Mouse (Mus musculus): ENCODE data around the gene Elk3.
"Not testable (repeated sequence)": the region's sequence is repeated elsewhere in the genome, so short reads cannot be mapped to it uniquely, and the experiment has no call there.

Gene Elk3

DNA sequence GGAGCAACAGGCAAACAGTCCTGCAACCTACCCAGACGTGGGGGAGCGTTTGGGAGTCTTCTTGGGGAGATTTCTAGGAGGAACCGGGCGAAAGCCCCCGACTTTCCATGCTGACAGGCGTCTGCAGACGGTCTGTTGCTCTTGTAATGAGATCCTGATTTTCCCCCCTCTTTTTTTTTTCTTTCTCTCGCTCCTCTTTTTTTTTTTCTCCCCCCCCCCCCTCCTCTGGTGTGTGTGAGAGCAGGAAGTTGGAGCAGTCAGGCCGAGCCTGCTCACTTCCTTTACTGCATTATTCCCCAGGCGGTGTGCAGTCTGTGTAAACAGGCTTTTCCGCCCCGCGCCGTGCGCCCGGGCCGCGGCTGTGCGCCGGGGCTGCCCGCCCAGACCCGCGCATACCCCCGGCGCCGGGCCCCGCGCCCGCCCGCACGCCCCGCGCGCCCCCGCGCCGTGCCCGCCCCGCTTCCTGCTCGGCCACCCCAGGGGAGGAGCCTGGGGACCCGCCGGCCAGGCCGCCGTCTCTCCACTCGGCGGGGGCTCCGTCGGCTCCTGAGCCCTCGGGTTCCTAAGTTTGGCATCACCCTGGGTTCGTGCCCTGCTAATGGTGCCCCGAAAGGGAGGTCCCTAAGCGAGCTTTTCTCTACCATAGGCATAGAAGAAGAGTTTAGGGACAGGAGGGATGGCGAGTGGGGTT, at the start of gene Elk3:
Gene Elk3, minus strand, starts transcription at position 415 of the 691 bp plus-strand sequence.
- DNase-seq (ENCODE audit: low spot score in 2 of 2) = peak; percentile 30 to 60

DNA sequence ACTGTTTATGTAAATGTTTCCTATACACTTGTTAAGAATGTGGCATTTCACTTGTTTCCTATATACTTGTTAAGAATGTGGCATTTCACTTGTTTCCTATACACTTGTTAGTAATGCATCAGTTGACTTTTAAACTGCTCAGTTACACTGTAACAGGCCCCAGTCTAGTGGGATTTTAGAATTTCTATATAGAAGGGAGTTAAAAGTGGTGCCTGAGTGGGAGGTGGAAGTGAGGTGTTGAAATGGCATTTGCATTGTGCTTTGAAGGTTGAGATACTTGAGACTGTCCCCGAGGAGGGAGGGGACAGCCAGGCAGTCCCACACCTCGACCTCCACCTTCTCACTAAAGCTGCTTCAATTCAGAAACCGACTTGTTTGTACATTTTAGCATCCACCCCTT, 49.7 kb upstream of the Elk3 start:
- DNase-seq (ENCODE audit: low spot score in 2 of 2) = no peak

DNA sequence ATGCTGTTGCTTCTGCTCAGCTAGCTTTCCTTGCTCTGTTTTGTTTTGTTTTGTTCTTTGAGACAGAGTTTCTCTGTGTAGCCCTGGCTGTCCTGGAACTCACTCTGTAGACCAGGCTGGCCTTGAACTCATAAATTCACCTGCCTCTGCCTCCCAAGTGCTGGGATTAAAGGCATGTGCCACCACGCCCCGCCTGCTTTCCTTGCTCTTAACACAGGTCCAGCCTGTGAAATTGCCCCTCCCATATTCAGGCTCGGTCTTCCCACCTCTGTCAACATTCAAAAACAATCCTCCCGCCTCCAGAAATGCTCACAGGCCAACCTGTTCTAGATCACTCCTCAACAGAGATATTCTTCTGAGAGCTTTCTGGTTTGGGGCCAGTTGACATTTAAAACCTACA, 49.3 kb upstream of the Elk3 start:
- not testable (repeated sequence) for DNase-seq (ENCODE audit: low spot score in 2 of 2)

DNA sequence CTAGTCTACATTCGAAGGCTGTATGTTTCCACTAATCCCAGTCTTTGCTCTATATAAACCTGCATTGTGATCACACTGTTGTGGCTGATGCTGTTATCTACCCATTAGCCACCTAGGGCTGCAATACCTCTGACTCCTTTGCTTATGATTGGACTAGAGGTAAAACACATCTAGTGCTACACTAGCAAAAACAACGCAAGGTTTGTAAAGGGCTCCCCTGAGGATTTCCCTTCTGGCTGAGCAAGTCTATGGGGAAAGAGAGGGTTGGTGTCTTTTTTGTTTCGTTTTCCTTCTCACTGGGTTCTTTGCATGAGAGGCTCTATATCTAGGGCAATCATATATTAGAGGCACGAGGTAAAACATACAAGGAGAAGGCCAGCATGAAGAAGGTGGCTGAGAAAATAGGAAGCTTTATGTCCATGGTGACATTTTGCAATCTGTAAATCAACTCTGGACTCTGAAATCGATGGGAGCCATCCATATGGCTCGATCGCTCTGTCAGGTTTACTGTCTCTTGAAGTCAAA, 48.5 kb upstream of the Elk3 start:
- no peak for DNase-seq (ENCODE audit: low spot score in 2 of 2)

DNA sequence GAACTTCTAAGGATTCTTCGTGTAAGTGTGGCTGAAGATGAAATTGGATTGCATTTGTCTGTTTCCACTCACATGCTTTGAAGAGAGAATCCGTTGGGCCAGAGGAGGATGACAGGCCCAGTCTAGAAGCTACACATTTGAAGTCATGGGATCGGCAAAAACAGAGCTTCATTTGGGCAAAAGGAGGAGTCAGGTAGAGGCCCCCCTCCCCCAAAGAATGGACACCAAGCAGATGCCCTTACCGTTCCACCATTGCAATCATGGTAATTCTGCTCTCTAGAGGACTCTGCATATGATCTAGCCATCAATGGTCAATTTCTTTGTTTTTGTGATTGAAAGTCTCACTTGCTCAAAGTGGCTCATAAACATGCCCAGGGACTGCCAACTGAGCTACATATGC, 47.9 kb upstream of the Elk3 start:
- DNase-seq (ENCODE audit: low spot score in 2 of 2) = no peak

DNA sequence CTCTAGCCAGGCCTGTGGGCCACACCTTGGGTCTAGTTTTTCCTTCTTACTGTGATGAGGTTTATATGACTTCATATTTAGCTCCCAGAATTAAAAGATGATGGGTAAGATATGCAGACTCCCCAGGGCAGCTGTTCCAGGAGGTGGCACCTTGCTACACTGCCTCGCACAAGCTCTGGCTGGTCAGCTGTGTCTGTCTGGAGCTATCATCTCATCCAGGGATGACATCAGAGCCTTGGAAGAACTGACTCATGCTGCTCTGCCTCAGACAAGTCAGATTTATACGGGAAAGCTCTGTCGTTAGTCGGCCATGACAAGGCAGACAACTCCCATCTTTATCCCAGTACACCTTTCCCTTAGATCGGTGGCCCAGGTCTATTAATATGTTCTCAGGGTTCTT, 46.2 kb upstream of the Elk3 start:
- no peak for DNase-seq (ENCODE audit: low spot score in 2 of 2)

DNA sequence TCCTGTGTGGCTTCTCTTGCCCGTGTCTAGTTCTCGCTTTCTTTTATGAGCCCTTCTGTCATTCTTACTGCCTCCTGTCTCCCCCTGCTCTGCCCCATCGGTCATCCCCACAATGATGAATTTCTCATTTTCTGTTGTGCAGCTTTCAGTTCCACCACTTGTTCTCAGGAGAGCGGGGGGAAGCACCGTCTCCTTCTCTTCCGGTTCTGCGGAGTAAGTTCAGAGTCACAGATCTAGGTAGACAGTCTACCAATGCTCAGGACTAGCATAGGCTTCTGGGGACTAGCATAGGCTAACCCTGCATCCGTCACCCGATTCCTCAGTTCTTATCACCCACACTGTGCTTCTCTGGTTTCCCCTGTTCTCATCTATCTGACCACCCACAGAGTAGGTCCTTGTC, 45.2 kb upstream of the Elk3 start:
- no peak for DNase-seq (ENCODE audit: low spot score in 2 of 2)

DNA sequence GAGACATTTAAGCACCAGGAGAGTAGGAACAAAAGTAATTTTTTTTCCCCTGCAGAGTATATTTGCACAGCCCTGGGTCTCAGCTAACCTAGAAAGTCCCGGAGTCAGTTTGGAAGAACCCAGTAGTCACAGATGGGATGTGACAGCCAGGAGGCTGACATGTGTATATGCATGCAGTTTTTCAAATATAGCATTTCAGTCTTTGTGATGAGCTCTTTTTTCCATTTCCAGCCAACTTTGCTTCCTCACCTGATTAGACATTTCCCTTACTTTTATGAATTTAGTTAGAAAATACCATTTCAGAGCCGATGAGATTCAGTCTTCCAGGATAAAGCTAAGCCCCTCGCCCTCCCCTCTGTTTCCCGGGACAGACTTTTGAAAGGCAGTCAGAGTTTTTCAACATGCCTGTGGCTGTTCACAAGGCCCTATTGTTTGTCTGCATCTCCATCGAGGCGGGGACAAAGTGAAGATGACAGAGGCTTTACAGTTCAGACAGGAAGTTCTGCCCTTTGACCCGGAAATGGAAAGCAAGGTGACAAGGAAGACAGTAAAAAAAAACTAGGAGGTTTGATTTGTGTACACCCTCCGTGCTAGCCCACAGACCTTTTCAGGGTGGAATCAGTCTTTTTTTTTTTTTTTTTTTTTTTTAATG, 44.5 kb upstream of the Elk3 start:
- DNase-seq (ENCODE audit: low spot score in 2 of 2) = no peak

DNA sequence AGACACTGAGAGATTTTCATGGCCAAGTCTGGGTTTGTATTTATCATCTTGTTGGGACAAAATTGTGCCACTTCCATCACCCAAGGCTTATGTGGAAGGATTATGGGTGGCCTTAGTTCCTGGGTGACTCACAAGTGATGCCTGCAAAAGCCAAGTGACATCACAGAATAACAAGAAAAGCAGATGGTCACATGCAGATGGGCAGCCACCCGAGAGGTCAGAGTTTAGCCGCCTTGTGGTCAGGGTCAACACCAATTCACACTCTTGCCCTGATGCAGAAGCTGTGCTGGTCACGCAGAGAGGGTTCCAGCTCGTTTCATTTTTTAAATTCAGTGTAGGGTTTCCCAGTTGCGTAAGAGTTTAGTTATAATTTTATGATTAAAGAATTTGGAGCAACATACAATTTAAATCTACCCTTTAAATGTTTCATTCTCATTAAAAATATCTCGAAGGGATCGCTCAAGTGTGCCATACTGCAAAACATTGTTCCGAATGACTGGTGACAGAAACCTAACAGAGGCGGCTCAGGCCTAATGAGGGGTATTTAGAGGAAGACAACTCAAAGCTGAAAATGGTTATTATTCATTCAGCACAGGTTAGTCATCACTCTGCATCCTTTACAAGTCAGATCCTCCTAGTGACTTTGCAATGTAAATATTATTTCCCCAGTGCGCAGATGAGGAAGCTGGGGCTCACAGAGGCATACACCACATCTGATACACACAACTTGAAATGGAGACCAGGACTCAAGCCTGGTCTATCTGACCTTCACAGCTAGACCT, 42.8 kb upstream of the Elk3 start:
- DNase-seq (ENCODE audit: low spot score in 2 of 2) = no peak

DNA sequence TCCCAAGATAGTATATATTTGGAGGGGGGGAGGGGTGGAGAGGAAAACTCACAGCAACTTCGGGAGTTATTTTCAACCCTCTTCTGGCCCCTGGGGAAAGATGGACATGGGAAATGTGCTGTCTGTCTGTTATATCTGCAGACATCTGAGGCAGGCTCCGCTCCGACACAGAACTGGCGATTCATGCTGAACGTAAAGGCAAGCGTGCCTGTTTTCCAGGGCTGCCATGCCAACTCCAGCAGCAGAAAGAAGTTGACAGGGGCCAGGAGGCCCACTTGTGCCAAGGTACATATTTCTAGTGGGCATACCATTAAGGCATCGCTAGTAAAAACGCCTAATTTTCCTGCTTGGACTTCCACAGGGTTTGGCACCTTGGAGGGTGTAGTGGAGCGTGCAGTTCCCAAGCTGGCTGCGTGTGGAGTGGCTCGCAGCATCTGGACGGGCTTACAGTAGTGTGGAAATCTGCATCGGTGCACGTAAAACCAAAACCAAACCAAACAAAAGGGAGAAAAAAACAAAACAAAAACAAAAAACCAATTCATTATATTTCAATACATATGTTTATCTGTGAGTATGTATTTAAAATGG, 37.1 kb upstream of the Elk3 start:
- no peak for DNase-seq (ENCODE audit: low spot score in 2 of 2)

DNA sequence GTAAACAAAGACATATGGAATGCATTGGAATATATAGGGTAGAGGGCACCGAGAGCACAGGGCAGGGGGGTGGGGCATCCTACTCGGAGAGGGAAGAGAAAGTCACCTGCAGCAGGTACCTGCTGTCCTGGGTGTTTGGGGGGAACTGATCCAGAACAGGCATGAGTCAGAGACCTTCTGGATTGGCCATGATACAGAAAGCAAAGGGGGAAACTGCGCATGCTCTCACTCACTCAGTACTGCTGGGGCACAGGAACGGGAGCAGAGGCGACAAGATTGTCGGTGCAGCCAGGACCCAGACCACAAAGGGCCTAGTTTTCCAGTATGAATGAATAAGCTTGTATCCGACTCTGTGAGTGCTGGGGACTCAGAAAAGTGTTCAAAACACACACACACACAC, 36.5 kb upstream of the Elk3 start:
- DNase-seq (ENCODE audit: low spot score in 2 of 2) = no peak

DNA sequence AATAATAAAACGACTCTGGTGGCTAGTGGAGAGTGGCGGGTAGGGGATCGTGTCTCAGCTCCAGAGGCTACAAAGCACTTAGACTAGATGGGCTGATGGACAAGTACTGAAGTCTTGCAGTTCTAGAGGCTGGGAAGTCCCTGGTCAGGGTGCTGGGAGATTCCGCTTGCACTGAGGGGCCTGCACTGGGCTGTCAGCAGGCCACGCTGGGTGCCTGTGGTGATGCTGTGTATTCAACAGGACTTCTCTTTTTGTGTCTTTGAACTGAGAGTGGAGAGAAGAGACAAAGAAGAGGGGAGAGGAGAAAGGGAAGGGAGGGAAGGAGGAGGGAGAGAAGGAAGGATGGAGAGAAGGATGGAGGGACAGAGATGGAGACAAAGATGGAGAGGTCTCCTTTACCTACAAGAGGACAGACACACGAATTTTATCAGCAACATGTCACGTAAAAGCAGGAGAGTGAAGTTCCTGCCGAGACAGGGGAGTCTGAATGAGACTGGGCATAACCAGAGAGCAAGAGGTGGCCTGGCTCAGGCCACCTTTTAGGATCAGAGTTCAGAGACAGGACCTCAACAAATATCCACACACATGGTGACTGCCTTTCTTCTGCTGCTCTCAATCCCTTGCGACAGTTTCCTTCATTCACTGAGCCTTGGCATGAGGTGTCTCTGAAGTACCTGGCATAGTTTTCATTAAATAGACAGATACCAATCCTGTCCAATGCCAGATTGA, 35.4 kb upstream of the Elk3 start:
- DNase-seq (ENCODE audit: low spot score in 2 of 2) = no peak

DNA sequence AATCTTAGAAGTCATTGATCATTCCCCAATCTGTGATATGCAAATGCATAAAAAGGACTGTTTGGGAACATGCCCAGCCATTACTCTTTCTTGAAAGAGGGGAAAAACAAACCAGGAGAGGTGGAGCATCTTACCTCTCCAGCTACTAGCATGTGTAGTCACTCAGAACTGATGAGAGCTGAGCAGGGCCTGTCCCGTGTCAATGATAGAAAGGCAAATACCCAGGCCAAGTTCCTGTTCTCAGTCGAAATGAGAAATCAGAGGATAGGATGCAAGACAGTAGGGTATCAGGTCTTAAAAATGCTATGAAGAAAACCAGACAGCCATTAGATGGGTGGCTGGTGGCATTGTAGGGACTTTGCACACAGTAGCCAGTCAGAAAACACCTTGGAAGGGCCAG, 34.6 kb upstream of the Elk3 start:
- DNase-seq (ENCODE audit: low spot score in 2 of 2) = no peak

DNA sequence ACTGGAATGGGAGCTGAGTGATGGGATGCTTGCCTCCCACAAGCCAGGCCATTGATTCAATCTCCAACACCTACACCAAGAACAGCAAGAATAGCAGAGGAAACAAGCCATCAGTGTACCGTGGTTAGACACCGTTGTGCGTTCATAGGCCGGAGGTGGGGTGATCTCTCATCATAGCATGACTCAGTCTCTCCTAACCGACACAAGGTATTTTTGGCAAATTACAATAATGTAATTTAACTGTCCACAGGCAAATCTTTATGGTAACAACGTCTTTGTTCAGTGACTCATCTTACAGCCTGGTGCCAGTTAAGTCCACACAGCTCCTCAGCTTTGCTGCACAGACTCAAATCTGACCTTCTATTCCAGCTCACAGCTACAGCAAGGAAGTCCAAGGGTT, 32.5 kb upstream of the Elk3 start:
- DNase-seq (ENCODE audit: low spot score in 2 of 2) = no peak

DNA sequence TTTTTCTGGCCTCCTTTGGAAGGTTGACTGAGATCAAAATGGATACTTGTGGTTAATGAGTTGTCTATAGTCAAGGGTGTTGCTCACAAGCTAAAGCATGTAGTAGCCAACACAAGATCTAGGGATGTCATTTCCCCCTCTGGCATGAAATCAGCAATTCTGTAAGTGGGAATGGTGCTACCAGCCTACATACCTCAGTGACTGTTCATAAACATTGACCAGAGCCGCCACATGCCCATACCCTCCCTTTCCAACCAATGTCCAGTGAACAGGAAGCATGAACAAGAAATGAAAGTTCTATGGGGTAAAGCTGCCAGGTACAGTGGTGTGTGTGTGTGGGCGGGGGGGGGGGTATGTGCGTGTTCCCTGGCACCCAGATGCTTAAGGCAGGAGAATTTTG, 32.1 kb upstream of the Elk3 start:
- no peak for DNase-seq (ENCODE audit: low spot score in 2 of 2)

DNA sequence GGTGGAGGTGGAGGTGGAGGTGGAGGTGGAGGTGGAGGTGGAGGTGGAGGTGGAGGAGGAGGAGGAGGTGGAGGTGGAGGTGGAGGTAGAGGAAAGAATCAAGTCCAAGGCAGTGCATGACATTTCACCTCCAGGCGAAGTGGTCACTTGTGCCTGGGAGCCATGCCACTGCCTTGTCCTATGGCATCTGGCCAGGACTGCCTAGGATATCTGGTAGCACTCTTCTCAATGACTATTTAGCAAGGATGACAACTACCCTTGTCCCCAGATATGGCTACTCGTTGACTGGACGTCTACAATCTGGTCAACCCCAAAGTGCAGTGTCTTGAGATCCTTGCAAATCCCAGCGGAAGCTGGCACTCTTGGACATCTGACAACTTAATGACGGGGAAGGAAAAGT, 27.6 kb upstream of the Elk3 start:
- DNase-seq (ENCODE audit: low spot score in 2 of 2) = no peak

DNA sequence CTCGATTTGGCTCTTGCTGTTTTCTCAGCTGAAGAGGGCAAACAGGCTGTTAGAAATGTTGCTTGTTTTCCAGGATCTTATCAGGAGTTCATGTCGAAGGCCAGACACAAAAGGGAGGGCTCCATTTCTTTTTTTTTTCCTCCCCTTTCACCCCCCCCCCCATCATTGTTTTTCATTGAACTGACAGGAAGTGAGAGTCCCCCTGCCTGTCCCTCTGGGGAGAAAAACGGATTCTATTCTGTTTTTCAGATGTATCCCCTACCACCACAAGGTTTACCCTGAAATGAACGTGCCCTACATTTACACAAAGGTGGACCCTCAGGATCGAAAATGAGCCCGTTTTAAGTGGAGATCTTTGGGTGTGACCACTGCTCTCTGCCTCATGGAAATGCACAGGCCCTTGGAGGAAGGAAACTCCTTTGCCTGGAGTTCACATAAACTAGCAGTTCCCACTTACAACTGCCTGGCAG, 25.6 kb upstream of the Elk3 start:
- DNase-seq (ENCODE audit: low spot score in 2 of 2) = no peak

DNA sequence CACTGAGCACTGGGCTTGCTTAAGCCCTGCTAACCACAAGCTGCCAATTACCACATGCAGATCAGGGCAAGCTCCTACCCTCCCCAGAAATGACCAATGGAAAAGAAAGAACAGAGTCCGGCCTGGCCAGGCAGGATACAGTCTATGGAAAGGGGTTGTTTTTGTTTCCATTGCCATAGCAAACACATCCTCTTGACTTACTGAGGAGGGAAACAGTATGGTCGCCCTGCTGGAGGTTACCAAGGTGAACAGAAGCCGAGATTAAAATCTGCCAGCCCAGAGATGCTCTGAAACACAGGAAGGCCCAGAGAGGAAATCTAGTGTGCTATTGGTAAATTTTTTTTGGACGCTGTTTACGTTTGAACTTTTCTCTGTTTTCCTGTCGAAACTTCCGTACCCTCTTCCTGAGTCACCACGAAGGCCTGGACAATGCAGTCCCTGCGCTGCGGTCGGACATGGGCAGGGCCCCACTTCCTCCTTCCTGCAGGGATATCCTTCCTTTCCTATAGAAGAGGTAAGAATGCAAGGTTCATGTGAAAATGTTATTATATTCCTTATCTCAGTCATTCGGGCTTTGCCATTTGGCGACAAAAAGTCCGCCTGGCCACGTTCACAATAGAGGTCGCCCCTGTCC, 25.0 kb upstream of the Elk3 start:
- peak in 1 of 2 experiments; percentile 7 for DNase-seq (ENCODE audit: low spot score in 2 of 2)

DNA sequence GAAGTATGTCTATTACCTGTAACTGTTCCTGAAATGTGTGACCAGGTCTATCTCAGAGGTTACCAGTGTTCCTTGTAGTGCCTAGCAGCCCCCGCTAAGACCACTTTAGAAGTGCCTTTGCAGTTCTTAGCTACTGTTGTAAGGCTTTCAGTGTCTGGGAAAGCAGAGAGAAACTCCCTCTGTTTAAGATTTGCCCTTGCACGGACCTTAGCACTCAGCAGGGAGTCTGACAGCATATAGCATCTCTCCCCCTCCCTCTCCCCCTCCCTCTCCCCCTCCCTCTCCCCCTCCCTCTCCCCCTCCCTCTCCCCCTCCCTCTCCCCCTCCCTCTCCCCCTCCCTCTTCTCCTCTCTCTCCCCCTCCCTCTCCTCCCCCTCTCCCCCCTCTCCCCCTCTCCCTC, 24.1 kb upstream of the Elk3 start:
- no peak for DNase-seq (ENCODE audit: low spot score in 2 of 2)

DNA sequence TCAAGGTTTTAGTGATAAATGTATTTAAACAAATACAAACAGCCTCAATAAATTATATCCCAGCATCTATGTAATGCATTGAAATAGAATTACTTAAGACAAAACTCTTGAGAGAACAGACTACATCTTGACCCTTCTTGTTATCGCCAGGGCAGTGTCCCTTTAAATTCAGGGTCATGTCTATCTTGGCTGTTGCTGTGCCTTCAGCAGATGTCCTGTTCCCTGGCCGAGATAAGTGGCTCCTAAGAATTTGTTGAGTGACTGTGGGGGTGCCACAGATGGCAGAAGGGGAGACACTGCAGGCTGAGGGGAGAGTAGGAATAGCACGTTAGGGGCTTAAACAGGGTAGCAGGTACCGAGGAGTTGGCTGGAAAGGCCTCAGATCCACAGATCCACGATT, 22.3 kb upstream of the Elk3 start:
- DNase-seq (ENCODE audit: low spot score in 2 of 2) = no peak

DNA sequence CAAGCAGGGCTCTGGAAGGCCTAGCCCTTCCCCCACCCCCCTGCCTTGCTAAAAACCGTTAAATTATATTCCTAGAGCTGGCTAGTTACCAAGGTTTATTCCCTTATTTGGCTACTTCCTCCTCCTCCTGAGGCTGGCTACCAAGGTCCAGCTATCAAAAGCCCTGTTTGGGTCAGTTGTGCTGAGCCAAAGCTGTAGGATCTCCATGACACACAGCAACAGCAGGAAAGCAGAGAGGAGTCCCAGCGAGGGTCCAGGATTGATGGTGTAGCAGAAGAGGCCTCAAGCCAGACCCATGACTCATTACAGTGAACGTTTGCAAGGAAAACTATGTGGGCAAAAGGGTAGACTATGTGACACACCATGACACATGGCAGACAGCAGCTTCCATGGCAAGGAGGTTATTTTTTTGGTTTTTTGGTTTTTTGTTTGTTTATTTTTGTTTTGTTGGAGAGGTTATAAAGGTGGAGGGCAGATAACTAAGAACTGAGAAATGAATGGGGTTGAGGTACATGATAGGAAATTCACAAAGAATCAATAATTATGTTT, 21.4 kb upstream of the Elk3 start:
- no peak for DNase-seq (ENCODE audit: low spot score in 2 of 2)

All from urinary bladder, adult 18-20 months (tissue).